Mouse (Mus musculus) T-helper 2 cell (primary cell): ENCODE measurements at regions not wholly inside any gene's neighbourhood (a gene's known extent, or its start where the extent isn't known, plus 50 kb on each side); places are given as distances from the start of the nearest gene placed in this dataset.

Source experiments
- in situ Hi-C: fragments of 300-600 bp; cut with MboI, MseI; formaldehyde crosslinking; loops from one replicate; pipeline ENCODE4 v1.15.1; 2025; ENCODE audit warnings: high pct_unique_total_duplicates

- in situ Hi-C loops = no loop called here
Observed at GRCm38 (mm10) chr10:21672171-21672570, 79.2 kb downstream of the 1700020N01Rik start.

GRCm38 (mm10) chr10:21672666-21673065 is 79.7 kb downstream of the 1700020N01Rik start:
- in situ Hi-C loops = no loop called here

GRCm38 (mm10) chr10:21673831-21674230 is 80.9 kb downstream of the 1700020N01Rik start:
- in situ Hi-C loops = no loop called here

GRCm38 (mm10) chr10:21675786-21676185 is 82.8 kb downstream of the 1700020N01Rik start:
- in situ Hi-C loops = loop anchor here (5.0 kb wide), 1 partner anchor 68 kb away; no protein-coding TSS in a partner anchor

GRCm38 (mm10) chr10:21677911-21678310 is 85.0 kb downstream of the 1700020N01Rik start:
- in situ Hi-C loops = loop anchor here (5.0 kb wide), 1 partner anchor 71 kb away; no protein-coding TSS in a partner anchor

GRCm38 (mm10) chr10:21678372-21678771 is 85.4 kb downstream of the 1700020N01Rik start:
- in situ Hi-C loops = loop anchor here (5.0 kb wide), 1 partner anchor 71 kb away; no protein-coding TSS in a partner anchor

GRCm38 (mm10) chr10:21678811-21679451 is 86.0 kb downstream of the 1700020N01Rik start:
- in situ Hi-C loops = loop anchor here (5.0 kb wide), 1 partner anchor 72 kb away; no protein-coding TSS in a partner anchor

GRCm38 (mm10) chr10:21680789-21681188 is 87.8 kb downstream of the 1700020N01Rik start:
- in situ Hi-C loops = no loop called here

- in situ Hi-C loops = no loop called here
Observed at GRCm38 (mm10) chr10:21684286-21685013, 91.5 kb downstream of the 1700020N01Rik start.

GRCm38 (mm10) chr10:21685122-21685798 is 92.3 kb downstream of the 1700020N01Rik start:
- in situ Hi-C loops = no loop called here

- in situ Hi-C loops = no loop called here
Observed at GRCm38 (mm10) chr10:21686060-21686459, 93.1 kb downstream of the 1700020N01Rik start.

- in situ Hi-C loops = no loop called here
Observed at GRCm38 (mm10) chr10:21687484-21687883, 94.5 kb downstream of the 1700020N01Rik start.

- in situ Hi-C loops = no loop called here
Observed at GRCm38 (mm10) chr10:21688513-21688912, 95.6 kb downstream of the 1700020N01Rik start.

- in situ Hi-C loops = loop anchor here (5.0 kb wide), 1 partner anchor 67 kb away; no protein-coding TSS in a partner anchor
Observed at GRCm38 (mm10) chr10:21689847-21690269, 96.9 kb downstream of the 1700020N01Rik start.

- in situ Hi-C loops = no loop called here
Observed at GRCm38 (mm10) chr10:21695185-21695584, 102.2 kb downstream of the 1700020N01Rik start.

- in situ Hi-C loops = no loop called here
Observed at GRCm38 (mm10) chr10:21696671-21697070, 103.7 kb downstream of the 1700020N01Rik start.

- in situ Hi-C loops = no loop called here
Observed at GRCm38 (mm10) chr10:21701580-21701979, 108.6 kb downstream of the 1700020N01Rik start.

GRCm38 (mm10) chr10:21702134-21702533 is 109.2 kb downstream of the 1700020N01Rik start:
- in situ Hi-C loops = no loop called here

- in situ Hi-C loops = no loop called here
Observed at GRCm38 (mm10) chr10:21711866-21712265, 118.9 kb downstream of the 1700020N01Rik start.

- in situ Hi-C loops = no loop called here
Observed at GRCm38 (mm10) chr10:21712828-21713227, 119.9 kb downstream of the 1700020N01Rik start.

- in situ Hi-C loops = no loop called here
Observed at GRCm38 (mm10) chr10:21715436-21715835, 122.5 kb downstream of the 1700020N01Rik start.

- in situ Hi-C loops = no loop called here
Observed at GRCm38 (mm10) chr10:21718189-21718588, 125.2 kb downstream of the 1700020N01Rik start.
